Mouse (Mus musculus): ENCODE data around the gene Slc40a1. TPM values are rescaled to one million over a fixed set of nuclear protein-coding genes. Genes with fewer than 3 reads are reported as not detected.

The Slc40a1 gene
- polyA plus RNA-seq (2014; fragmentation: Nextera tagmentation; extraction: Ambion mirVana), result 64.6 and 101 TPM in 2 replicates

DNA sequence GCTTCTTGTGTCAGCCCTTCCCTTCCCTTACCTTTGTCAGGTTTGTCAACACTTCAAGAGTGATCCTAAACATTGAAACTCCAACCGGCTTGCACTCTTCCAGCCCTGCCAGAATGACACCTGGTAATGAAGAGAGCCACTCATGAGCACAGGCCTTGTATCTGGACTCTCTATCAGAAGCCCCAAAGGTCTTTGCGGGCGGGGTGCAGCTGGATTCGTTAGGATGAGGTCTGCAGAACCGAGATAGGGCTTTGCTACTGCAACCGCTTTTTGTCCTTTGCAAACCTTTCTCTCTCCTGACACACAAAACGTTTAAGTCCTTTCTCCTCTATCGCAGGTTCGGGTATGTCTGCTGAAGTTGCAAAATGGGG lies at the start of gene Slc40a1:
Gene Slc40a1 (minus strand): TSS at position 131 of the 371 bp plus-strand sequence.
- no peak for ATAC-seq (ENCODE audit: low FRiP score, low TSS enrichment)
- Histone ChIP-seq H3K4me1 (ENCODE audit: control insufficient read depth, insufficient read depth, low read length) (0 out of 2 replicates have a peak, but pooled peaks cover 3% of the 10 kb centered on the region), H3K36me3 (ENCODE audit: control insufficient read depth, insufficient read depth, low read length) (no peaks in the 10 kb centered on the region), H3K4me2 (replicated peaks; ENCODE audit: low read depth, low read length) (peak within 1 kb of the TSS; percentile 86), H3K4me3 (ENCODE audit: low read length) (peak within 1 kb of the TSS; percentile 69), H3K27me3 (ENCODE audit: control insufficient read depth, insufficient read depth, low read length) (peaks cover 4% of the 10 kb centered on the region; the same call in 1 of the 2 replicates), H3K27ac (ENCODE audit: low read depth, low read length) (peak within 1 kb of the TSS; percentile 25), H3K9ac (ENCODE audit: low read depth, low read length) (peak within 1 kb of the TSS; percentile 58), H3K9me3 (ENCODE audit: control insufficient read depth, low read length) (no peaks in the 10 kb centered on the region)
- 30% methylated on average over 9 of the region's 9 CpGs for WGBS

DNA sequence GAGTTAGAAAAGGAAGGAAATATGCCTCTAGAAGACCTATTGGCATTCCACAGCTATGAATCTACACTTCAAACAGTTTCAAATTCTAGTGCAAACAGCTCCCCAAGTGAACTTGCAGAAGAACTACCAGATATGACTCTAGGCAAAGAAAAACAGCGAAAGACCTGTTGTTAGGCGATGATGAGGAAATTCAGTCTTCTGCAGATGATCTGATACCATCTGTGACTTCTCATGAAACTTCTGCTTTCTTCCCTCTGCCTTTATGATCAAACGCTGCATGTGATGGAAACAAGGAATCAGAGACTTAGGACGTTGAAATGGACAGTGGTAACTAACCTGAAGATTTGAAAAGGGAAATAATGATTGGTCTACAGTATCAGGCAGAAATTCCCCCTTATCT lies 45.0 kb upstream of the Slc40a1 start:
- Histone ChIP-seq H3K27me3 (ENCODE audit: control insufficient read depth, insufficient read depth, low read length) (no peaks in the 10 kb centered on the region), H3K4me2 (replicated peaks; ENCODE audit: low read depth, low read length) (no peak overlapping the region), H3K4me1 (ENCODE audit: control insufficient read depth, insufficient read depth, low read length) (no peaks in the 10 kb centered on the region), H3K9ac (ENCODE audit: low read depth, low read length) (no peak overlapping the region), H3K4me3 (ENCODE audit: low read length) (no peak overlapping the region), H3K9me3 (ENCODE audit: control insufficient read depth, low read length) (no peaks in the 10 kb centered on the region), H3K27ac (ENCODE audit: low read depth, low read length) (no peak overlapping the region), H3K36me3 (ENCODE audit: control insufficient read depth, insufficient read depth, low read length) (no peaks in the 10 kb centered on the region)
- ATAC-seq (ENCODE audit: low FRiP score, low TSS enrichment), result no peak
- WGBS, result 93% methylated on average over 4 of the region's 4 CpGs

DNA sequence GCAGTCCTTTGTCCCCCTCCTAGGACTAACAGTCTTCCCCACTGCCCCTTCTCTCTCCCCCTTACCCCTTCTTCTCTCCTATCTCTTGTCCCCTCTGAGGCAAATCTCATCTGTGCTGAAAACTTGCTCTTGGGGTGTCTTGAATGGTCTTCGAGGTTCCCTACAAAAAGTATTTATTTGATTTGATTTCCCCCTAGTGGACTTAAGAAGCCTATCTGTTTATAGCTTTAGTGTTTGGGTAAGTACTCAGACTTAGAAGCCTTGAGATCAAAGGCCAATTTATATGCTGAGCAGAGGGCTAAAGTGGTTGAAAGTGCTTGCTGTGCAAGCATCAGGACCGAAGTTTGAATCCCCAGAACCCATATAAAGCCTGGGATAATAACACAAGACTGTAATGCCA lies 22.7 kb upstream of the Slc40a1 start:
- H3K27ac ChIP-seq (ENCODE audit: low read depth, low read length), result no peak overlapping the region
- ATAC-seq (ENCODE audit: low FRiP score, low TSS enrichment), result no peak
- H3K9me3 ChIP-seq (ENCODE audit: control insufficient read depth, low read length), result no peaks in the 10 kb centered on the region
- no peak overlapping the region for H3K4me2 ChIP-seq (replicated peaks; ENCODE audit: low read depth, low read length)
- no peak overlapping the region for H3K4me3 ChIP-seq (ENCODE audit: low read length)
- no peaks in the 10 kb centered on the region for H3K4me1 ChIP-seq (ENCODE audit: control insufficient read depth, insufficient read depth, low read length)
- H3K27me3 ChIP-seq (ENCODE audit: control insufficient read depth, insufficient read depth, low read length), result no peaks in the 10 kb centered on the region
- no peaks in the 10 kb centered on the region for H3K36me3 ChIP-seq (ENCODE audit: control insufficient read depth, insufficient read depth, low read length)
- no peak overlapping the region for H3K9ac ChIP-seq (ENCODE audit: low read depth, low read length)
- WGBS, result 69% methylated on average over 2 of the region's 2 CpGs

DNA sequence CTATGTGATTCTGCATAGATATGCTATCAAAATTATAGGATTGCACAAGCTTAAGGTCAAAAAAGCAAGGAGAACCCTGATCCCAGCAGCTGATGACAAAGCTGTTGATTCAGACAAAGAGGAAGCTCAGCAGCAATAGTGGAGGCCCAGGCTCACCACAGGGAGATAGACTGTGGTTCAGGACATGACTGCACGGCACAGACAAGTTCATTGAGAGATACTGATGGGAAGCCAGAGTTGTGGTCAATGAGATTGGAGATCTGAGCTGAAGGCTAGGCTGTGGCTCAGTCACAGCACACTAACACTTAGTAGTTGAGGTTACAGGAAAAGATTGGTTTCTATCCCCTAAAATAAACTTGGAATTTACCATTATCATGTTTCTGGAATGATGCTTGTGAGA lies 21.5 kb upstream of the Slc40a1 start:
- Histone ChIP-seq H3K9me3 (ENCODE audit: control insufficient read depth, low read length) (no peaks in the 10 kb centered on the region), H3K27me3 (ENCODE audit: control insufficient read depth, insufficient read depth, low read length) (no peaks in the 10 kb centered on the region), H3K4me3 (ENCODE audit: low read length) (no peak overlapping the region), H3K9ac (ENCODE audit: low read depth, low read length) (no peak overlapping the region), H3K27ac (ENCODE audit: low read depth, low read length) (no peak overlapping the region), H3K36me3 (ENCODE audit: control insufficient read depth, insufficient read depth, low read length) (no peaks in the 10 kb centered on the region), H3K4me2 (replicated peaks; ENCODE audit: low read depth, low read length) (no peak overlapping the region), H3K4me1 (ENCODE audit: control insufficient read depth, insufficient read depth, low read length) (no peaks in the 10 kb centered on the region)
- no peak for ATAC-seq (ENCODE audit: low FRiP score, low TSS enrichment)
- WGBS, result 91% methylated on average over 1 of the region's 1 CpGs

DNA sequence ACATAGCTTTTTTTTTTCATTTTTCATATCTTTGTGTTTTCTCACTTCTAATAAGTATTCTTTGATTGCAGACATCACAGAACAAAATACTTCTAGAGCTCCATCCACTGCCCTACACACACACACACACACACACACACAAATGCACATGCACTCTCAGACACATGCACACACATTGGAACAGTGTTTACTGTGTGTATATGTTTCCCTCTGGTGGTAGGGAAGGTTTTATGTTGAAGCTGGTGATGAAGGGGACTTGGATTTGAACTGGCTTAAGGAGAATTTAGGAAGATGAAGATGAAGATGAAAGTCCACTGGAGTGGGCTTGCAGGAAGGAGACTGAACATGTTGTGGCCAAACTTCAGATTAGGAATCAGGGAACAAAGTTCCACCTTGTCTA lies 4.8 kb upstream of the Slc40a1 start:
- peaks cover 4% of the 10 kb centered on the region; the same call in 1 of the 2 replicates for H3K27me3 ChIP-seq (ENCODE audit: control insufficient read depth, insufficient read depth, low read length)
- H3K4me1 ChIP-seq (ENCODE audit: control insufficient read depth, insufficient read depth, low read length), result 0 out of 2 replicates have a peak, but pooled peaks cover under 1% of the 10 kb centered on the region
- no peaks in the 10 kb centered on the region for H3K9me3 ChIP-seq (ENCODE audit: control insufficient read depth, low read length)
- no peak overlapping the region for H3K9ac ChIP-seq (ENCODE audit: low read depth, low read length)
- no peaks in the 10 kb centered on the region for H3K36me3 ChIP-seq (ENCODE audit: control insufficient read depth, insufficient read depth, low read length)
- H3K27ac ChIP-seq (ENCODE audit: low read depth, low read length), result no peak overlapping the region
- no peak for ATAC-seq (ENCODE audit: low FRiP score, low TSS enrichment)
- no peak overlapping the region for H3K4me3 ChIP-seq (ENCODE audit: low read length)
- no peak overlapping the region for H3K4me2 ChIP-seq (replicated peaks; ENCODE audit: low read depth, low read length)

DNA sequence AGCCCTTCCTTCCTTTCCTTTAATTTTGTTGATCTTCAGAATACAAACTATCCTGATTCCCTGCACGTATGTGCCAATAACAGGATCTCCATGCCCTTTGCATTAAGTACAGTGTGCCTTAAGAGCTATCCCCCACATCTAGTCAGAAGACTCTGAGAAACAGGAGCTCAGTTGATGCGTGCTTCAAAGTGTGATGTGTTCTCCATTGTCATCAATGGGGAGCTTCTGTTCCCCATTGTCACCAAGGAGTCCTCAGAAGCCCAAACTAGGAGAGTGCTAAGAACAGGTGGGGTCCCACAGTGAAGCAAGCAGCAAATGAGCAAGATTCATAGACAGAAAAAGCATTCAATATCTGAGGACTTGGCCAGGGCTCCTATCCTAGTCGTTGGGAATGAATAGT lies 588 bp upstream of the Slc40a1 start:
- 55% methylated on average over 3 of the region's 3 CpGs for WGBS
- no peak for ATAC-seq (ENCODE audit: low FRiP score, low TSS enrichment)

DNA sequence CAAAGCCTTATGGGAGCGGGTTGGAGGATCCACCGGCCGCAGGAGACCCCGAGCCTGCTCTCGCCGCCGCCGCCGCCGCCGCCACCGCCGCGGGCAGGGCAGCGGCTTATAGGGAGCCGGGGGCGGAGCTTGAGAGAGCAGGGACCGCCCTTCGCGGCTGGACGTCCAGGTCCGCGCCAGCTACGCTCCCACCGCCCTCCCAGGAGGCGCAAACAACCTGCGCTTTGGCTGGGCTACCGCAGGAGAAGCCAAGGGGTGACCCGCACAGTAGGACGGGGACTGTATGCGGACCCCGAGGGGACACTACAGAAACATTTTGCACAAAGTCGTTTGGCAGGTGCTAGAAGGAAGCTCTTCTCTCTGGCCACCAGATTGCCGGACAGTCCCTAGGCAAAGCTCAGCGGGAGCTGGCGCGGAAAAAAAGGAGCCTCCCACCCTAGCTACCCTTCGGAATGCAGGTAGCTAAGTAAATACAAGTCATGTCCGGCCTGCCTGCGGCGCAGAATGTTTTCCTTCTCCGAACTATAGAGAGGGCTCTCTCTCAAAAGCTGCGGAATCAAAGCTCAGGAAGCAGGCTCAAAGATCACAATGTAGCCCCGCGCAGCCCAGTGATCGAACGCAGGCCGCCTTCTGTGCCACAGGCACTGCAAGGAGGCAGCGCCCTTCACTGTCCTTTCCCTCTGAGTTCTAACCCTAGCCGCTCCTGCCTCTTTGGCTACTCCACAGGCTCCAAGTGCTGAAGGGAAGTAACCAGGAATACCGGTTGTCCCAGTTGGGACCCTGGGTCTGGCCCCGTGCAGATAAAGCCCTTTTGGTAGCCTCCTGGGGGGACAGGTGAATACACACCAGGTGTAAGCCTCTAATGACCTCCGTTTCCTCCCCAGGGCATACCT lies 577 bp downstream of the Slc40a1 start:
- peak overlapping the region; percentile 69 for H3K4me3 ChIP-seq (ENCODE audit: low read length)
- ATAC-seq (ENCODE audit: low FRiP score, low TSS enrichment), result peak; percentile 98
- no peaks in the 10 kb centered on the region for H3K9me3 ChIP-seq (ENCODE audit: control insufficient read depth, low read length)
- WGBS, result under 1% methylated on average over 53 of the region's 53 CpGs
- H3K36me3 ChIP-seq (ENCODE audit: control insufficient read depth, insufficient read depth, low read length), result no peaks in the 10 kb centered on the region
- peaks cover 4% of the 10 kb centered on the region; the same call in 1 of the 2 replicates for H3K27me3 ChIP-seq (ENCODE audit: control insufficient read depth, insufficient read depth, low read length)
- H3K4me1 ChIP-seq (ENCODE audit: control insufficient read depth, insufficient read depth, low read length), result 0 out of 2 replicates have a peak, but pooled peaks cover 3% of the 10 kb centered on the region
- H3K27ac ChIP-seq (ENCODE audit: low read depth, low read length), result peak overlapping the region; percentile 25
- peak overlapping the region; percentile 58 for H3K9ac ChIP-seq (ENCODE audit: low read depth, low read length)
- H3K4me2 ChIP-seq (replicated peaks; ENCODE audit: low read depth, low read length), result peak overlapping the region; percentile 86

More for the DNA sequence above, 588 bp upstream of the Slc40a1 start:
- 0 out of 2 replicates have a peak, but pooled peaks cover 3% of the 10 kb centered on the region for H3K4me1 ChIP-seq (ENCODE audit: control insufficient read depth, insufficient read depth, low read length)
- peaks cover 4% of the 10 kb centered on the region; the same call in 1 of the 2 replicates for H3K27me3 ChIP-seq (ENCODE audit: control insufficient read depth, insufficient read depth, low read length)
- no peak overlapping the region for H3K4me2 ChIP-seq (replicated peaks; ENCODE audit: low read depth, low read length)
- no peaks in the 10 kb centered on the region for H3K9me3 ChIP-seq (ENCODE audit: control insufficient read depth, low read length)
- no peaks in the 10 kb centered on the region for H3K36me3 ChIP-seq (ENCODE audit: control insufficient read depth, insufficient read depth, low read length)
- no peak overlapping the region for H3K27ac ChIP-seq (ENCODE audit: low read depth, low read length)
- H3K9ac ChIP-seq (ENCODE audit: low read depth, low read length), result no peak overlapping the region
- no peak overlapping the region for H3K4me3 ChIP-seq (ENCODE audit: low read length)

DNA sequence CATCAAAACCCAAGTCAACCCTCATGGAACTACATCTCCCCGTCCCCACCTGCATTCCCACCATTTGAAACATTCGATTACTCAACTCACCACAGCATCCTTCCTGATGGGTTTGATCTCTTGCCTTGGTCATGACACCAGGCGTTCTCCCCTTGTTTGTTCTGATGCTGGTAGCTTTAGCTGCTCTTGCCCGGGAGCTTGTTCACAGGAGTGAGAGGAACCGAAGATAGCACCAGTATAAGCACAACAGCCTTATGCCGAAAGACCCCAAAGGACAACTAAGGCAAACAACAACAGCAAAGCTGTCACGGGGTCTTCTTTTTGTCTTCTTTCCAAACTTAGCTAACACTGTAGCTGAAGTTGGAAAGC lies 1.2 kb downstream of the Slc40a1 start:
- H3K4me1 ChIP-seq (ENCODE audit: control insufficient read depth, insufficient read depth, low read length), result 0 out of 2 replicates have a peak, but pooled peaks cover 3% of the 10 kb centered on the region
- no peaks in the 10 kb centered on the region for H3K9me3 ChIP-seq (ENCODE audit: control insufficient read depth, low read length)
- H3K27ac ChIP-seq (ENCODE audit: low read depth, low read length), result no peak overlapping the region
- peak overlapping the region; percentile 86 for H3K4me2 ChIP-seq (replicated peaks; ENCODE audit: low read depth, low read length)
- H3K4me3 ChIP-seq (ENCODE audit: low read length), result peak overlapping the region; percentile 69
- peaks cover 4% of the 10 kb centered on the region; the same call in 1 of the 2 replicates for H3K27me3 ChIP-seq (ENCODE audit: control insufficient read depth, insufficient read depth, low read length)
- peak; percentile 51; the same call in 1 of the 2 replicates for ATAC-seq (ENCODE audit: low FRiP score, low TSS enrichment)
- no peaks in the 10 kb centered on the region for H3K36me3 ChIP-seq (ENCODE audit: control insufficient read depth, insufficient read depth, low read length)
- 7% methylated on average over 7 of the region's 7 CpGs for WGBS
- H3K9ac ChIP-seq (ENCODE audit: low read depth, low read length), result peak overlapping the region; percentile 58

DNA sequence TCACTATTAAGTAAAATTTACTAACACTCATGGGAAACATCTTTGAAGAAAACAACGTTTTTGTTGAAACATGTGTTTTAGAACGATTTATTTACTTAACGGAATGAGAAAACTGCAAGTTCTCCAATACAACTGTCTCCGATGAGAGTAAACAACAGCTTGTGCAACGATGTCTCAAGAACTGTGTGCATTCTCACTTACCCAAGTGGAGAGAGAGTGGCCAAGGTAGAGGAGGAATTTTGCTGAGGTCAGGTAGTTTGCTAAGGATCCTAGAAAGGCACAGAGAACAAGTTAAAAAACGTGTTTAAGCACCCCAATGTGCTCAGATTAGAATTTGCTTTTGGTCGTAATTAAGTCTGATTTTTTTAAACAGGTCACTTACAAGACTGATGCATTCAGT lies 1.8 kb downstream of the Slc40a1 start:
- Histone ChIP-seq H3K27me3 (ENCODE audit: control insufficient read depth, insufficient read depth, low read length) (peaks cover 4% of the 10 kb centered on the region; the same call in 1 of the 2 replicates), H3K36me3 (ENCODE audit: control insufficient read depth, insufficient read depth, low read length) (no peaks in the 10 kb centered on the region; the same call in 1 of the 2 replicates), H3K9me3 (ENCODE audit: control insufficient read depth, low read length) (no peaks in the 10 kb centered on the region), H3K4me2 (replicated peaks; ENCODE audit: low read depth, low read length) (peak overlapping the region; percentile 86), H3K4me3 (ENCODE audit: low read length) (peak overlapping the region; percentile 69), H3K27ac (ENCODE audit: low read depth, low read length) (no peak overlapping the region), H3K9ac (ENCODE audit: low read depth, low read length) (no peak overlapping the region), H3K4me1 (ENCODE audit: control insufficient read depth, insufficient read depth, low read length) (0 out of 2 replicates have a peak, but pooled peaks cover 3% of the 10 kb centered on the region)
- ATAC-seq (ENCODE audit: low FRiP score, low TSS enrichment), result no peak
- WGBS, result 53% methylated on average over 7 of the region's 7 CpGs

Measured in kidney, embryonic 14.5 days (tissue).